Mouse (Mus musculus) C2C12 (cell line): Measurements from ENCODE around the gene Efl1.

Source experiments
- CEBPB ChIP-seq: IDR thresholded peaks from one replicate; pipeline ENCODE4 v1.6.1; 2011; ENCODE audit warnings: low read depth, mild to moderate bottlenecking, control low read depth, moderate library complexity
- CTCF ChIP-seq: IDR thresholded peaks from one replicate; pipeline ENCODE4 v1.5.1; 2011; ENCODE audit not compliant: control insufficient read depth, insufficient read depth, insufficient read length
- FOSL1 ChIP-seq: IDR thresholded peaks from one replicate; pipeline ENCODE4 v1.8.0; 2011; ENCODE audit warnings: mild to moderate bottlenecking, low read length; ENCODE audit not compliant: poor library complexity, insufficient read depth, severe bottlenecking
- MYOG ChIP-seq: IDR thresholded peaks from one replicate; pipeline ENCODE4 v1.6.1; 2011; ENCODE audit not compliant: control insufficient read depth, insufficient read length; ENCODE audit errors: extremely low read depth
- USF1 ChIP-seq: IDR thresholded peaks from one replicate; pipeline ENCODE4 v1.6.1; 2011; ENCODE audit warnings: low read depth, mild to moderate bottlenecking, control low read depth, moderate library complexity

- TF ChIP-seq MYOG = no peak
- no peak for TF ChIP-seq FOSL1
- TF ChIP-seq CTCF = no peak
- no peak for TF ChIP-seq CEBPB
- no peak for TF ChIP-seq USF1
Observed at GRCm38 (mm10) chr7:82793111-82793510, 144.7 kb downstream of the Efl1 start.
